Mouse (Mus musculus): ENCODE measurements at regions not wholly inside any gene's neighbourhood (a gene's known extent, or its start where the extent isn't known, plus 50 kb on each side); places are given as distances from the start of the nearest gene placed in this dataset.

DNA sequence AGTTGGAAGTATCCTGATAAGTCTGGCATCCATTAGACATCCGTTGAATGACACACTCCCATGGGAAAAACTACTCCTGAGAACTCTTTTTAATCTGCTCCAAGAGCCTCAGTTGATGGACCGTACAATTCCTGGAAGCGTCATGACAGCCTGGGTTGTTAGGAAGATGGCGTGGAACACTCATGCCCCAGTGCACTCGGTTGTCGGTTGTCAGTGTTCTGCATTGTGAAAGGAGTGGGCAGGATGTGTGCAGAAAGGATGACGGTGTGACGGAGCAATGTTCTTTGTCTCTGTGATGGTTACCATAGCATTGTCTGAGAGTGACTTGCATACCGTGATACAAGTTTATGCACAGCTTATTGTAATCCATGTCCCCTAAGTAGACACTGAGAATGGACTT lies 164.4 kb downstream of the Slc30a10 start:
- DNase-seq: no peak

DNA sequence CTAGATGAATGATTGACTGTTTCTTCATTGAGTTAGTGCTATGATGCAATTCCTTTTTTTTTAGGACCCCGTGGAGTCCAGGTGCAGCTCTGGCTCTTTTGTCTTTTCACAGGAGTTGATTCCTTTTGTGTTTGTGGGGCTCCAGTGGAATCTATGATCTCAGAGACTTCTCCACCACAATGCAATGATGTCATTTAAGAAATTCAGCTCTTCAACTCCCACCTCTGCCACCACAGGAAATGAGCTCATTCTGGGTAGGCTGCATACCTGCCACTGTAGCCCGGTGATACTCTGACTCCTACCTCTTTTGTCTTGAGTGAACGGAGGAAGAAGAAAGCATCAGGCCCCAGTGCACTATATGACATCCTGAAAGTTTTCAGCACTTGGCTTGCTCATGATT lies 173.8 kb downstream of the Slc30a10 start:
- DNase-seq: no peak

DNA sequence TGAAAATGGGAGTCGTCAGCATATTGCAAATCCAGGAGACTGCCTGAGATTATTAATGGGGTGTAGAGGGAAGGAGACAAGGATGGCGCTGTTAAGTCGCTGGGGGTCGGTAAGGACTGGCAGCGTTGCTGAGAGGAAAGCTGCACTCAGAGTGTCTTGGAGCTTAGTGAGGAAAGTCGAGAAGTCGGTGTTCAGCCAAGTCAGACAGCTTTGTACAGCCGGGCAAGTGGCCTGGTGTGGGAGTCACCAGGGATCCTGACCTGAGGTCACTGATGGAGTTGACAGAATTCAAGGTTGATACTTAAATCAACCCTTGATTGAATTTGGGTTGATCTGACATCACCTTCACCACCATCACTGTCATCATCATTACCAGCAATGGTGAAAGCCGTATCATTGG lies 175.3 kb downstream of the Slc30a10 start:
- DNase-seq: no peak

DNA sequence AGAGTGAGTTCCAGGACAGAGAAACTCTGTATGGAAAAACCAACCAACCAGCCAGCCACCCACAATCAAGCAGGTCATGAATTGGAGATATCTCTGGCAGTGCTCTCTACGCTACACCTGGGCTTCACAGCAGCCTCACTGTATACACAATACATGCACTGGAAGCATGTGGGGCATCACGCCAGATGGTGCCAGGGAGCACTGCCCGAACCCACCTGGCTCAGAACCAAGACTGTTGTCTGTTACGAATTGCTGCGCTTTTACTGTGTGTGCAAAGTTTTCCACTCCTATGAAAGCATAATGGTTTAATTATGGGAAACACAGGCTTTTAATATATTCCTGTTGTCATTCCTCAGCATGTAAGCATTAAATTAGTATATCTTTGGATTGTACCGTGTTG lies 184.0 kb downstream of the Slc30a10 start:
- DNase-seq: no peak

DNA sequence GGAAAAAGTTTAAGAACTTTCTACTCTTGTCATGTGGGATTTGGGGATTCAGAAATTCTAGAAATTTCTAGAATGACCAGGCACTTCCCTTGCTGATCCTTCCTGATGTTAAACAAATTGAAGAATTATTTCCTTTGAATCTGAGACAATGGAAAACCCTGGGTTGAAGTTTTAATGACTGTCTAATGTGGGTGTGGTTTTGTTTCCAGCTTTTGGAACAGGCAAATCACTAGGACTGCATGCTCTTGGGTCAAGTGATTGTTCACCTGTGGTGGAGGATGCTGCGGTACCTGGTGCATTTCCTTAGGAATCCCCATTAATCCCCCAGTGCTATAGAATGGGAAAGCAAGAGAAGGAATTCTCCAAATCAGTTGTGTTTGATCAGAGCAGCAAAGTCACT lies 184.8 kb downstream of the Slc30a10 start:
- DNase-seq: no peak

DNA sequence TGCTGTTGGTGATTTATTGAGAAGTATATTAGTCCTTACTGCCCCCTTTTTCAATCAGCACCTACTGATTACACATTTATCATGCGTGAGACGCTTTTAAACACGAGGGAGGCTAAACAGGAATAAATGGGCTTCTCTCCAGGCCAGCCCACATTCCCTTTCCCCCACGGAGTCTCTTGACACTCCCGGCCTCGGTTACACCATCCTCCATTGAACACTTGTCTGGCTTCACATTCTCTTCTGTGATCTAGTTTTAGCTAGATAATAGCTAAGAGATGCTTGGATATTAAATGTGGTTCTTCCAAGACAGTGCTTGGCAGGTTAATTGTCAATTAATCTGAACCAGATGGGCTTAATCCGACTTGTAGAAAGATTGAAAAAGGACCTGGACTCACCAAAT lies 189.4 kb downstream of the Slc30a10 start:
- DNase-seq: no peak

DNA sequence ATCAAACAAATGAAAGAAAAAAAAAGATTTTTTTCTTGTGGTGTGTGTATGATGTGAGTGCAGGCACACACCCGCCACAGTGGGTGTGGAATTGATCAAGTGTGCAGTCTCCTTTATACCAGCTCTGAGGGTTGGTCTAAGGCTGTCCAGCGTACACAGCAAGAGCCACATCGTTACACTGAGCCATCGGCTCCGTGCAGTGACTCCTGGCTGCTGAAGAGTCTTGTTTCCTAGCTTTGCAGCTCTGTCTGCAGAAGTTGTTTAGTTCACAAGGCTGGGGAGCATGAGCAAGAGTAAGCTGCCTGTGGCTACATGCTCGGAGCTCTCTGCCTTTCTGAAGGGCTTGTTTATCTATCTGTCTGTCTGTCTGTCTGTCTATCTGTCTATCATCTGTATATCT lies 193.5 kb downstream of the Slc30a10 start:
- DNase-seq: no peak

DNA sequence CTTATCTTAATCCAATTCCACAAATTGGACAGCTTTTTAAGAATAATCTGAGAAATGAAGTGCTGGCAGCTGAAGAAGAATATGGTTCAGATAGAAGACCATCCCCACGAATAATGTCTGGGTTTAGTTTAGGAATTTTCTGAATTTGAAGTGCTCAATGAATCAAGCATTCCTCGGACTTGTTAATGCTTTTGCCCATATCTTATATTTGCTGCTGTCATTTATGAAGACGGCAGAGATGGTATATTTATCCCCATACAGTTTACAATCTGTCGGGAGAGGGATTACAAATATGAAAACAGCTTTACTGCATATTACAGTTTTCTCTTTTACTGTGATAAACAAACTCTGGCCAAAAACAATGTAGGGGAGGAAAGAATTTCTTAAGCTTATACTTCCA lies 194.3 kb downstream of the Slc30a10 start:
- no peak for DNase-seq

DNA sequence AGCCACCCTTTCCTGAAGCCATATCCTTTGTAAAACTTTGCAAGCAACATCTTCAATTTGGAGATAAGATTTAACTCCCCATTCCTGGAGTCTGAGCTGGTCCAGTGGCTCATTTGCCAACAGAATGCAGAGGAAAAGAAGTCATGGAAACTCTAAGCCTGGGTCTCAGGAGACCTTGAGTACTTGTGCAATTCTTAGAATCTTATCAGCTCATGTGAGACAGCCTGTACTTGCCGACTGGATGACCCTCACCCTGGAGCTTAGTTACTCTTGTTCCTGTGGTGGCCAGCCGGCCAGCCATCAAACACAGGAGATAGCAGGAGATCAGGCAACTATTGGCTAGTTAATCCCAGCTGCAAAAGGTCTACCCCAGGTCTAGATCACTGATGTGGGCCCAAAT lies 196.3 kb downstream of the Slc30a10 start:
- DNase-seq: peak; percentile 9

DNA sequence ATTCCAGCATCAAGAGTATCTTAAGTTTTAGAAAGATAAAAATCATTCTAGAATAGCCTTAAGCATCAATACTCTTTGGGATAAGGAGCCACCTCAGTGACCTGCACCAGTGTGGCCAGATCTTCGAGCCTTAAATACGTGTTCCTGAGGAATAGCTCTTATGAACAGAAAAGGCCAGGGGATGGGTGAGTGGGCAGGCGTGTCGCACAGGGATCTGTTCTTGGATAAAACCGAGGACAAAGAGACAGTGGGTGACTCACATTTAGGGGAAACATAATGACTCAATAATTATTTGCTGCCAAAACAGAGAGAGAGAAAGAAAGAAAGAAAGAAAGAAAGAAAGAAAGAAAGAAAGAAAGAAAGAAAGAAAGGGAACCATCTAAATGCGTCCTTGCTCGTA lies 200.4 kb downstream of the Slc30a10 start:
- peak; percentile 14 for DNase-seq

DNA sequence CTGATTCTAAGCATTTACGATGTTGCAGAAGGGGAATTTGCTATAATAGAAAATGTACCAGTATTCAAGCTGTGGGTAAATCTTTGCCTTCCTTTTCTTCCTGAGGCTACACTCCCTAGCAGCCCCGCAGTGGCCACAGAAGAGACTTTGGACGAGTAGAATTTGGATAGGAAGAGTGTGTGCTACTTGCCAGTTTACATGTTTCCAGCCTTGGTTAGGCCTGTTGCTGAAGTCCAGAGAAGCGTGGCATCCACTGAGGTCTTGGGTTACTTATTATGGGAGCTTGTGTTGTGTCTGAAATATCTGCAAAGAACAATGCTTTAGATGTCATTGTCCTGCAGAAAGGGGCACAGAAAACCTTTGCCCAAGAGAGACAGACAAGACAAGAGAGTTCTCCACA lies 200.8 kb downstream of the Slc30a10 start:
- DNase-seq: no peak

DNA sequence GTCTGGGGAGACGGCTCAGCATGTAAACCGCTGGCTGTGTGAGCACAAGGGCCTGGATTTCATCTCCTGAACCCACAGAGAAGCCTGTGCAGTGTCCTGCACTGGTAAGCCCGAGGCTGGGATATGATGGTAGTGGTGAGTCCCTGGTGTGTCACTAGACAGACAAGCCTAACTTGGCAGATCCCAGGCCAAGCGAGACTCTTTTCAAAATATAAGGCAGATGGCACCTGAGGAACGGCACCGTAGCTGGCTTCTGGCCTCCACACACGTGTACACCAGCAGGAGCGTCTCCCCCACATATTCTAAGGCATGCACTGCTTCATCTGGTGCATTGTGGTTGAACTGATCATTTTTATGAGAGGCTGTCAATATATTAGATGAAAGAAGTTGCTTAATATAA lies 202.6 kb downstream of the Slc30a10 start:
- no peak for DNase-seq

DNA sequence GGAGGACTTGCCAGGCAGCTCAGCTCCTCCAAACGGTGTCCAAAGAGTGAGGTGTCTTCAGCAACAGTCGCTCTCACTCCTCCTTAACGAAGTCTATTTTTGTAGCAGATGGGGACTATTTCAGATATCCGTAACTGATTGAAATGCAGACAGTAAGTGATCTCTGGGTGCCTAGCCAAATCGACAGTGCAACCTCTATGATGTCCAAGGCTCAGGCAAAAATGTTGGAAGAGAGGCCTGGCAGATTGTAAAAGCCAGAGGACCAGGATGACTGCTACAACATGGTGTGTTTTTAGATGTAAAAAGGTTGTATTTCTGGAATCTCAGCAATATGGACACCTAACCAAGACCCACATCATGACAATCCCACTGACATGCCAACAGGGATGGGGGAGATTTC lies 204.8 kb downstream of the Slc30a10 start:
- DNase-seq: no peak

DNA sequence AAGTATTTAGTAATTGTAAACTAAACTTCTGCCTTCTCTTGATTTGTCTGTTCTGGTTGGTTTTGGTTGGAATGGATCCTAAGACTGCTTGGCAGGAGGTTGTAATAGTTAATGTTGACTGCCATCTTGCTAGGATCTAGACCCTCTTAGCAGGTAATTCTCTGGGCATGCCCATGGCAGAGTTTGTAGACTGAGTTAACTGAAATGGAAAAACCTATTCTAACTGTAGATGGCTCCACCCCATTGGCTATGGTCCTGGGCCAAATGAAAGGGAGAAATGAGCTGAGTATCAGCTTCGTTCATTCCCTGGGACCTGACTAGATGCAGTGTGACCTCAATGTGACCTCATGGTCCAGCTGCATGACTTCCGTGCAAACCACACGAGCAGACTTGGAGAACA lies 207.7 kb downstream of the Slc30a10 start:
- no peak for DNase-seq

DNA sequence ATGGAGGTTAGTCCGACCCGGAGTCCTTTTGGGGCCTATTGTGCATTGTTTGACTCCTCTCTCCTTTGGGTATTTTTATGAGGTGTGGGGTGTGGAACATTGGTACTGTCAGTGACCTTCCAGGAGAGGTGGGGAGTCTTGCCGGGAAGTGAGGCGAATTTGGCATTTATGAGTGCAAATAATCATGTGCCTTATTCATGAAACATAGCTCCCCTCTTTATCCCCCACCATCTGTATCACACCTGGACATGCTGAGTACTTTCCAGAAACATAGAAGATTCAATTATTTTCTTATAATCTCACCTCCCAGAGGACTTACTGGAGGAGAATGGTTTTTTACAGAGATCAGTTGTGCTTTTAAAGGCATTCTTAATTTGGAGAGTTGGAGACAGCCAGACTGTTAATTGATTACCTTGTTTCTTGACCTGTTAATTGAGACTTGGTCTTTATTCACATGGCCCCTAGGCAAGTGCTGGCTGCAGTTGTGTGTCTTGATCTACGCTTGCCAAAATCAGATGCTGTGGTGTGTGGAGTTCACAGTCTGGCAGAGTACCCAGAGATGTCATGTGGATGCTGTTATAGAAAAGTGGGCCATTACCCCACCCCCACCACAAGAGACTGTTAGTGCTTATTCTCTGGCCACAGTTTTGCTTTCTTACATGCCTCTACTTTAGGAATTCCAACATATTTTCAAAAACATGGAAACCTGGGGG lies 215.5 kb downstream of the Slc30a10 start:
- DNase-seq: no peak

DNA sequence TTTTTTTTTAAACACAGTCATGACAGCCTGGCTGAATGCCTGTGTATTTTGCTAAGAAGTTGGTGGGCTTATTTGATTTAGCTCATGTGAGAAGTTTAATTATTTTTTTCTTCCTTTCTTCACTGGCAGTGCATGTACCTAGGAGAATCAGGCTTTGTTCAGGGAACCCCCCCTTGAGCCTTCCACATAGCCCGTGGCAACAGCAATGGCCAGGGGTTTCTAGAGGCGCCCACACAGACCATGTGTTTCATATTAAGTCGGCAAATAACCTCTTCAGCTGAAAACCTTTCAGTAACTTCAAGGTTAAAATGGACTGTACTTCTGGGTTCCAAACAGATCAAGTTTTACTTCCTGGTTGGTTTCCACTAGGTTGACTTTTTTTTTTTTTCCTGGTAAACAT lies 218.3 kb downstream of the Slc30a10 start:
- DNase-seq: no peak

DNA sequence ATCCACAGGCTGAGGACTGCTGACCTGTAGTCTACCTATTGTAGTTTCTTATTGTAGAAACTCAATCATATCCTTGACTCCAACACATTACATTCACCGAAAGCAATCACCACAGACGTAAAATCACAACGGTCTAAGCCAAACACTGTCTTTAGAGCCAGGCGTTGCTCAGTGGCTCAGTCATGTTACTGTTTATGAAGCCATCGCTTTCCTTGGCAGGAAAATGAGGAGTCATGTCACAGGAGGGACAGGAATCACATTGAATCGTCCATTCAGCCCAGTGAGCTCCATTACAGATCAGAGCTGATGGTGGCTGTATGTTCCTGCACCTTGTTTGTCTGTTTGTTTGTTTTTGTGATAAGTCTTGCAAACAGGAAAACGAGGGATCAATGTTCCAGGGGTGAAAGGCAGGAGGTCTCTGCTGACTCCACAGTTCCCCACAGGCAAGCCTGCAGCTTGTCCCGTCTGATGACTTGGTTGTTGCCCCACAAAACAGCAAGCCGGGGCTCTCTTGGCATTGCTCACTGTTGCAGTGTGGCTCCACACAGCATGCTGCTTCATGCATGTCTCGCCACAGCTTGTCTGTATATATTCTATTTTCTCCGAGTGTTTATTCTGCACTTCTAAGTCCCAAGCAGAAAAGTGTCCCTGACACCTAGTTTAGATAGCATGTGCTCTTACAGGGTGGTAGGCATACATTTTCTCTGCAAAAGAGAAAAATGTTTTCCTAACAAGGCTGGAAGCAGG lies 221.2 kb downstream of the Slc30a10 start:
- no peak for DNase-seq

DNA sequence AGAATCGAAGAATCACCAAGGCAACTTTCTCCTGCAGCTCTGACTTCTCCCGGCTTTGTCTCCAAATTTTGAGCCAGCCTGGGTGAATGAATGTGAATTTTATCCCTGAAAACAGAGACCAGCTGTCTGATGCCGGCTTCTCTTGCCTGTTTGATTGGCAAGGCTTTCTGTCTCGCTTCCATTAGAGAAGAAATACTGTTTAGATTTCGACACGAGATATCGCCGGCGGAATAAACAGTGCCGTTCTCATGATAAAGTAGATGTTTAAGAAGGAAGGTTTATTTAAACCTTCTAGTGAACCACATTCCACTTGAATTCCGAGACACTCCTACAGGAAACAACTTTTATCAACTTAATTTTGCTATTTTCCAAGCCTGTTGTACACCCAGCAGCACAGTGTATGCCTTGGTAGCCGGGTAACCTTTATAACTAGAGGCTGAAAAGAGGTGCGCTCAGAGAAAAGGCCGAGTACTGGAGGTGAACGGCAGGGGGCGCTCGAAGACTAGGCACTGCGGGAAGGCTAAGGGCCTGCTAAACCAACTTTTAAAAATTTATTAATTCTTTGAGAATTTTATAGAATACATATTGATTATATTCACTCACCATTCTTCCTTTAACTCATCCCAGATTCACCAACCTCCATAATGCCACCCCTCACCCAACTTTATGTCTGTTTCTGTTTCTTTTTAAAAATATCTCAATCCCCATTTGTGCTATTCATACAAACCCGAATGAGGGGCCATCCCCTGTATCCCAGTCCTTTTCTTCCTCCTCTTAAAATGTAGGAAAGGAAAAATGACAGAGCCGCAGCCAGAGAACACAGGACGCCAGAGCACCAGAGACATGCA lies 227.2 kb downstream of the Slc30a10 start:
- peak; percentile 91 for DNase-seq

DNA sequence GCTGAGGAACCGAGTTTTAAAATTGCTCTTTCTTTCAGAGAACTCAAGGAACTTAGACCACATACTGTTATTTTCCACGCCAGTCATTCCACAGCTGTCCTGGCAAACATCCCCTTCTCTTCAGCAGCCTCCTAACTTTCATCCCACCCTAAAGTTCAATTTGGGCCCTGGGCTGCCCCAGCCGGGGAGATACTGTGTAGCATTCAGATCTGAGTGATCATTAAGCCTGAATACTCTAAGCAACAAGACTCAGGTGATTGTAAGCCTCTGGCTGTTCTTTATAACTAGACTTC lies 227.8 kb downstream of the Slc30a10 start:
- DNase-seq: no peak

DNA sequence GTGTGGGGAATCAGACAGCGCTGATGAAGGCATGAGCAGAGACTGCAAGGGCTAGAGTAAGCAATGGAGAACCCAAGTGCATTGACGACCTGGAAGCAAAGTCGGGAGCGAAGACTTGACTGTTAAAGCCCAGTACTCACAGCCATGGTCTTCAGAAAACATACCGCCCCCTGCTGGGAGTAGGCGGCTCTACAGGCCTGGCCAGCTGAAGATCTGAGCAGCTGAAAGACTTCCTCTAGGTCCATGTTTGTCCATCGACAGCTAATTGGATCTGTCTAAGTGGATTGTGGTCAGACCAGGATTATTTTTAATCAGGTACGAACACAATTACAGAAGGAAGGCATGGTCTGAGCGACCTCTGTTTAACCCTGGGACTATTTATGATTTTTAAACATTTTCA lies 230.0 kb downstream of the Slc30a10 start:
- peak; percentile 61 for DNase-seq

DNA sequence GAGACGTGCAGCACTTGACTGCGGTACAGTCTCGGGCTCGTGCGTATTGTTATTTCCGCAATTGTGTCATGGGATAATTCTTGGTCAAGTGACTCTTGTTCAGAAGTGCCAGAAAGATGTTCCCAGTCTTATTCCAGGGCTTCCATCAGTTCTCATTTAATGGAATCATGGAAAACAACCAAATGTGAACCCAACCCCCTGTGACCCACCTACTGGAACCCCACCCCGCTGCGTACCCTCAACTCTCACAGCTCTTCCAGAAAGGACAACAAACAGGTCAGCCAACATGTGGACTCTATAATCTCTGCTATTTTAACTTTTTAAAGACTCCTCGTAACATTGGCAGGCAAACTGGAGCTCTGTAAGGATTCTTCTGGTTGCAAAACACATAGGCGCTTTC lies 233.9 kb downstream of the Slc30a10 start:
- DNase-seq: no peak

DNA sequence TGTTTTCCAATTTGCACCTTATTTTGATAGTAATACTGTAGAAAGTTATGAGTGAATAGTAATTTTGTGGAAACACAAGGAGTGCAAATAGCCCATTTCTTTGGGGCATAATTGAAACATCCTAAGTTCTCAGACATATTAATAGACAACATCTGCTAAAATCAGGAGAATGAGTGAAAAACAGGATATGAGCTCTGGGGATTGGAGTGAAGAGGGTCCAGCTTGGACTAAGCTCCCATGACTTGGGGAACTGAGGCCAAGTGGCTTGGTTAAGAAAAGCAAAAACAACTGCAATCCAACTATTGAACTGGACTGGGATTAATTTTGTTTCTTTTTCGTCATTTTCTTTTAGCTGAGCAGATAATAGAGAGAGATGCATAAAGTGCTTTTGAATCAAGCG lies 240.7 kb downstream of the Slc30a10 start:
- DNase-seq: no peak

DNA sequence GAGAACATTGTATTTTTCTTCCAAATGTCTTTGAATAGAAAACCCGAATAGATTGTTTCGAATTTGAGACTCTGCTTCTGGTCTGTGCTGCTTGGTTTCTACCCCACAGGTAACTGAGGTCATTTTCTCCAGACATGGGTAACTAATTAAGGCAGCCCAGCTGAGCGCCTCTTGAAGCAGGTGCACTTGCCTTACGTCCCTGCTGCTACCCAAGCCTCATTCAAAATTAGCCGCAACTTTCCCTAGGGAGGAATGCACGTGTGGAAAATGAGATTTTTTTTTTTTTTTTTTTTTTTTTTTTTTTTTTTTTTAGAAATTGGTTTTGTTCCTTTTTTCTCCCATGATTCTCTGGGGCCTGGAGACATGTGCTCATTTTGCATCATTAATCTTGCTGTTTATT lies 245.1 kb downstream of the Slc30a10 start:
- no peak for DNase-seq

DNA sequence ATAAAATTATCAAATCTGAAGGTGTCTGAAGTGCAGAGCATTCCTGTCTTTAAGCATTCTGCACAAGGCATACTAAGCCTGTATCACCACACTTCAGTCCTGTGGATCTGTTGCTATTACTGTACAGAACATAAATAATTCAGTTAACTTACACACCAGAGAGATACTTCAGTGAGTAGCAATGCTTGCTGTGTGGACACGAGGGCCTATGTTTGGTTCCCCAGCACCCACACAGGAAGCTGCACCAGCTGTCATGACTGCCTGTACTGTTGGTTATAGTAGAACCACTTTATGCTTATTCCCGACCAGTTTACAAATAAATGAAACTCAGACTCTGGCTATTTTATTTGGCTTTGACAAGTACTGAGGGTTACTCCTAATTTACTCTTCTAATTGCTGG lies 271.7 kb downstream of the Slc30a10 start:
- no peak for DNase-seq

All from adrenal gland, postnatal 10 days (tissue).